In genomic region chr8:70695318-70696018, GRCm38 (mm10) we compare ENCODE assay signal across 1 mouse cellular context.
TF ChIP-seq lines count a peak whose summit lies in the region.

No protein-coding gene starts in this region.

TF ChIP-seq in CH12.LX, 34 proteins besides CTCF, POLR2A, EP300 and RAD21 (continued from another document):
- TF ChIP-seq ZNF384 (IDR thresholded peaks at IDR 0.05; ENCODE audit: low read depth, low read length) (0 out of 2 replicates have a peak, but pooled peaks have one; percentile 20), NELFE (IDR thresholded peaks at IDR 0.05; ENCODE audit: low read depth, low read length) (peak; percentile 54), ZMIZ1 (IDR thresholded peaks at IDR 0.05; ENCODE audit: low read depth, low read length) (no peak; the same call in 1 of the 2 replicates), UBTF (IDR thresholded peaks at IDR 0.05; ENCODE audit: low read depth, low read length) (peak; percentile 90; the same call in 1 of the 2 replicates), ZKSCAN1 (IDR thresholded peaks at IDR 0.05; ENCODE audit: borderline replicate concordance, low read depth, low read length) (no peak), MAFK (IDR thresholded peaks at IDR 0.05; ENCODE audit: insufficient replicate concordance, low read length) (peak; percentile 88), SIN3A (IDR thresholded peaks at IDR 0.05; ENCODE audit: low read length) (peak; percentile 62; the same call in 1 of the 2 replicates), ETS1 (conservative IDR thresholded peaks at IDR 0.05; ENCODE audit: low read depth, low read length) (peak; percentile 93), USF2 (conservative IDR thresholded peaks at IDR 0.05; ENCODE audit: low read depth, low read length) (no peak), JUN (IDR thresholded peaks at IDR 0.05; ENCODE audit: insufficient read depth, low read depth, low read length) (no peak), MAZ (IDR thresholded peaks at IDR 0.05; ENCODE audit: low read depth, low read length) (peak; percentile 98), MAX (IDR thresholded peaks at IDR 0.05; ENCODE audit: low read length) (peak; percentile 80), BHLHE40 (IDR thresholded peaks at IDR 0.05; ENCODE audit: low read depth, low read length) (peak; percentile 98), ELF1 (IDR thresholded peaks at IDR 0.05; ENCODE audit: low read depth, low read length) (peak; percentile 72; the same call in 1 of the 2 replicates), POLR2AphosphoS2 (IDR thresholded peaks at IDR 0.05; ENCODE audit: low read depth, low read length) (no peak), MXI1 (IDR thresholded peaks at IDR 0.05; ENCODE audit: low read depth, low read length) (peak; percentile 67; the same call in 1 of the 2 replicates), RCOR1 (conservative IDR thresholded peaks at IDR 0.05; ENCODE audit: low read depth, low read length) (peak; percentile 72; the same call in 1 of the 2 replicates), IRF4 (IDR thresholded peaks at IDR 0.05; ENCODE audit: low read depth, low read length) (peak; percentile 92), KAT2A (IDR thresholded peaks at IDR 0.05; ENCODE audit: insufficient replicate concordance, low read length) (no peak), JUND (conservative IDR thresholded peaks at IDR 0.05; ENCODE audit: low read depth, low read length) (peak; percentile 15; the same call in 1 of the 2 replicates), SMC3 (IDR thresholded peaks at IDR 0.05; ENCODE audit: low read depth, low read length) (no peak), CHD1 (IDR thresholded peaks at IDR 0.05; ENCODE audit: low read depth, low read length) (no peak), TBP (conservative IDR thresholded peaks at IDR 0.05; ENCODE audit: low read depth, low read length) (peak; percentile 40; the same call in 1 of the 2 replicates), CHD2 (IDR thresholded peaks at IDR 0.05; ENCODE audit: low read length) (peak; percentile 81), ZC3H11A (IDR thresholded peaks at IDR 0.05; ENCODE audit: low read depth, low read length) (no peak), GABPA (IDR thresholded peaks at IDR 0.05; ENCODE audit: insufficient replicate concordance, low read depth, low read length) (no peak), MEF2A (IDR thresholded peaks at IDR 0.05; ENCODE audit: borderline replicate concordance, low read depth, low read length) (peak; percentile 93)
